Mouse (Mus musculus): ENCODE measurements around the gene Lamp1.

- TF ChIP-seq CTCF (IDR thresholded peaks at IDR 0.05; ENCODE audit: control insufficient read depth, insufficient read depth, insufficient replicate concordance, low read depth, low read length), result no peak
- TF ChIP-seq POLR2A (IDR thresholded peaks at IDR 0.05; ENCODE audit: control insufficient read depth, low read depth, low read length), result no peak
Observed at GRCm38 (mm10) chr8:13164361-13164760, 5.4 kb downstream of the Lamp1 start.
